Mouse (Mus musculus) embryonic facial prominence, embryonic 12.5 days (tissue): ENCODE results near the gene Sgsm3. TPM values are rescaled to one million over a fixed set of nuclear protein-coding genes. Genes with fewer than 3 reads are reported as not detected.
A peak's percentile ranks its signal among the peaks of the same experiment; 100 is the strongest.

ENCODE experiments used
- ATAC-seq: fragments of 200-750 bp; cut with Nextera tagmentation; 2 replicates; pipeline ENCODE4 v1.8.0; 2017; ENCODE audit not compliant: insufficient number of reproducible peaks, insufficient read depth, low FRiP score, low TSS enrichment
- H3K27ac ChIP-seq: fragments of 300-500 bp; sonication (generic); 2 replicates; pipeline ENCODE4 v1.5.1; 2016; ENCODE audit warnings: mild to moderate bottlenecking
- H3K27me3 ChIP-seq: fragments of 300-500 bp; sonication (generic); 2 replicates; pipeline ENCODE4 v1.6.1; 2016; ENCODE audit warnings: mild to moderate bottlenecking, moderate library complexity
- H3K36me3 ChIP-seq: fragments of 300-500 bp; sonication (generic); 2 replicates; pipeline ENCODE4 v1.6.1; 2016; ENCODE audit warnings: mild to moderate bottlenecking
- H3K4me1 ChIP-seq: fragments of 300-500 bp; sonication (generic); 2 replicates; pipeline ENCODE4 v1.6.1; 2016
- H3K4me2 ChIP-seq: fragments of 300-500 bp; sonication (generic); replicated peaks from 2 replicates; pipeline ENCODE4 v1.6.1; 2016; ENCODE audit warnings: mild to moderate bottlenecking, moderate library complexity
- H3K4me3 ChIP-seq: fragments of 300-500 bp; sonication (generic); 2 replicates; pipeline ENCODE4 v1.5.1; 2016; ENCODE audit warnings: mild to moderate bottlenecking
- H3K9ac ChIP-seq: fragments of 300-500 bp; sonication (generic); 2 replicates; pipeline ENCODE4 v1.6.1; 2016; ENCODE audit warnings: mild to moderate bottlenecking, moderate library complexity
- H3K9me3 ChIP-seq: fragments of 300-500 bp; sonication (generic); 2 replicates; pipeline ENCODE4 v1.6.1; 2016; ENCODE audit warnings: mild to moderate bottlenecking, moderate library complexity
- WGBS: fragments of 180-500 bp; shearing (Covaris S2); methylation state at CpG from one replicate; pipeline ENCODE4 v1.1.7; 2016; 5-methylcytosine and 5-hydroxymethylcytosine counted together
- polyA plus RNA-seq: library from polyadenylated mRNA; unstranded; fragments of >200 nt; fragmentation: Nextera tagmentation; extraction: Ambion mirVana; gene quantifications from 2 replicates; pipeline ENCODE4 v1.2.1, GENCODE M21; 2016

Sgsm3 gene
- polyA plus RNA-seq, 1 experiment from 2014 or later, result 31.7 TPM

GRCm38 (mm10) chr15:81031611-81032010, 54.0 kb downstream of the Sgsm3 start:
- H3K4me3 ChIP-seq, result no peak overlapping the region
- no peak overlapping the region for H3K4me2 ChIP-seq
- no peaks in the 10 kb centered on the region for H3K9me3 ChIP-seq
- 82% methylated on average over 4 of the region's 4 CpGs for WGBS
- peaks cover 33% of the 10 kb centered on the region for H3K4me1 ChIP-seq
- H3K27me3 ChIP-seq, result no peaks in the 10 kb centered on the region
- H3K36me3 ChIP-seq, result no peaks in the 10 kb centered on the region
- ATAC-seq, result no peak
- H3K9ac ChIP-seq, result no peak overlapping the region
- H3K27ac ChIP-seq, result no peak overlapping the region

- no peak for ATAC-seq
- H3K9ac ChIP-seq, result no peak overlapping the region
- H3K4me2 ChIP-seq, result no peak overlapping the region
- no peak overlapping the region for H3K4me3 ChIP-seq
- H3K27me3 ChIP-seq, result no peaks in the 10 kb centered on the region
- peaks cover 27% of the 10 kb centered on the region for H3K4me1 ChIP-seq
- no peaks in the 10 kb centered on the region for H3K9me3 ChIP-seq
- H3K36me3 ChIP-seq, result no peaks in the 10 kb centered on the region
- 0 out of 2 replicates have a peak overlapping the region, but pooled peaks have one; percentile 5 for H3K27ac ChIP-seq
- 24% methylated on average over 9 of the region's 9 CpGs for WGBS
Observed at GRCm38 (mm10) chr15:81032941-81033629, 55.5 kb downstream of the Sgsm3 start.

DNA sequence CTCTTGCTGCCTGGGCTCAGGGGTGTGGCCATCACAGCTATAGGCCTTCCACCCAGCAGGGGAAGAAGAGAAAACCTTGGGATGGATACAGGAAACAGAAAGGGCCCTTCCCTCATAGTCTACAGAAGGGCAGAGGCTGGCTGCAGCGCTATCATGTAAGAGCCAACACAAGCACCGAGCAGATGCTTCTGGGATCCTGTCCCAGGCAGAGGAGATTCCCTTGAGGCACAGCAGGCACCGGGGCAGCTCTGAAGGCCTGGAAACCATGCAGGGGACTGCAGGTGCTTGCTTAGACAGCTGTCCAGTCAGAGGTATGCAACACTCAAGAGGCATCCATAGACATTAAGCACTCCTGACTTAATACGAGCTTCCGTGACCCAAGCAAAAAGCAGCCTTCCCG, 56.6 kb downstream of the Sgsm3 start:
- no peaks in the 10 kb centered on the region for H3K9me3 ChIP-seq
- no peak for ATAC-seq
- H3K4me3 ChIP-seq, result no peak overlapping the region
- H3K4me1 ChIP-seq, result peaks cover 26% of the 10 kb centered on the region
- no peak overlapping the region for H3K4me2 ChIP-seq
- no peak overlapping the region for H3K9ac ChIP-seq
- no peak overlapping the region for H3K27ac ChIP-seq
- no peaks in the 10 kb centered on the region for H3K27me3 ChIP-seq
- no peaks in the 10 kb centered on the region for H3K36me3 ChIP-seq
- 58% methylated on average over 6 of the region's 6 CpGs for WGBS

GRCm38 (mm10) chr15:81035417-81036162, 58.0 kb downstream of the Sgsm3 start:
- Histone ChIP-seq H3K27ac (no peak overlapping the region), H3K4me2 (no peak overlapping the region), H3K4me1 (peaks cover 26% of the 10 kb centered on the region), H3K36me3 (no peaks in the 10 kb centered on the region), H3K9ac (no peak overlapping the region), H3K9me3 (no peaks in the 10 kb centered on the region), H3K4me3 (no peak overlapping the region), H3K27me3 (no peaks in the 10 kb centered on the region)
- ATAC-seq, result no peak
- WGBS, result 63% methylated on average over 12 of the region's 12 CpGs

DNA sequence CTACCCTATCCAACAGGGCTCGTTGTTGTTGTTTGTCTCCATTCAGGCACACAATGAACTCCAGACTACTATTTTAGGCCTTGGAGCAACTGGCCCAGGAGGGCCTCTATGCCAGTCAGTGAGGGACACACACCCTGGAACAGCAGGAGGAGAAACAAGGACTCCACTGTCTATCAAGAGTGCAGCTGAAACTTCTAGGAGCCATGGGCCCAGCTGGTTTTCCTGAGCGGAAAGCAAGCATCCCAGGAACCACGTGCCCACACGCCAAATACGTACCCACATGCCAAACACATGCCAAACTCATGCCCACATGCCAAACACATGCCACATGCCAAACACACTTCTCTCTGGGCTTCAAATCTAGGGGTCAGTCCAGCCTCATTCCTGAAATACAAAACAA, 60.9 kb downstream of the Sgsm3 start:
- no peaks in the 10 kb centered on the region for H3K9me3 ChIP-seq
- no peak overlapping the region for H3K9ac ChIP-seq
- WGBS, result 86% methylated on average over 5 of the region's 5 CpGs
- no peak for ATAC-seq
- no peak overlapping the region for H3K4me2 ChIP-seq
- no peaks in the 10 kb centered on the region for H3K27me3 ChIP-seq
- no peak overlapping the region for H3K4me3 ChIP-seq
- no peaks in the 10 kb centered on the region for H3K36me3 ChIP-seq
- H3K27ac ChIP-seq, result no peak overlapping the region
- peaks cover 30% of the 10 kb centered on the region for H3K4me1 ChIP-seq

- Histone ChIP-seq H3K4me3 (no peak overlapping the region), H3K36me3 (peaks cover 12% of the 10 kb centered on the region), H3K27ac (0 out of 2 replicates have a peak overlapping the region, but pooled peaks have one; percentile 3), H3K27me3 (no peaks in the 10 kb centered on the region), H3K9me3 (no peaks in the 10 kb centered on the region), H3K4me2 (no peak overlapping the region), H3K9ac (no peak overlapping the region), H3K4me1 (peaks cover 17% of the 10 kb centered on the region)
- ATAC-seq, result no peak
- 53% methylated on average over 4 of the region's 4 CpGs for WGBS
Observed at GRCm38 (mm10) chr15:81041767-81042166, 64.2 kb downstream of the Sgsm3 start.

GRCm38 (mm10) chr15:81042276-81042931, 64.8 kb downstream of the Sgsm3 start:
- H3K4me2 ChIP-seq, result no peak overlapping the region
- WGBS, result 60% methylated on average over 13 of the region's 13 CpGs
- H3K27ac ChIP-seq, result 0 out of 2 replicates have a peak overlapping the region, but pooled peaks have one; percentile 24
- H3K36me3 ChIP-seq, result peaks cover 12% of the 10 kb centered on the region
- ATAC-seq, result 0 out of 2 replicates have a peak, but pooled peaks have one; percentile 28
- H3K4me1 ChIP-seq, result peaks cover 18% of the 10 kb centered on the region
- H3K9ac ChIP-seq, result no peak overlapping the region
- H3K27me3 ChIP-seq, result no peaks in the 10 kb centered on the region
- no peak overlapping the region for H3K4me3 ChIP-seq
- H3K9me3 ChIP-seq, result no peaks in the 10 kb centered on the region

- ATAC-seq, result no peak
- no peak overlapping the region for H3K27ac ChIP-seq
- 94% methylated on average over 9 of the region's 9 CpGs for WGBS
- H3K36me3 ChIP-seq, result peaks cover 12% of the 10 kb centered on the region
- H3K4me2 ChIP-seq, result no peak overlapping the region
- H3K4me3 ChIP-seq, result no peak overlapping the region
- no peak overlapping the region for H3K9ac ChIP-seq
- H3K4me1 ChIP-seq, result peaks cover 22% of the 10 kb centered on the region
- no peaks in the 10 kb centered on the region for H3K9me3 ChIP-seq
- no peaks in the 10 kb centered on the region for H3K27me3 ChIP-seq
Observed at GRCm38 (mm10) chr15:81044446-81044845, 66.9 kb downstream of the Sgsm3 start.

DNA sequence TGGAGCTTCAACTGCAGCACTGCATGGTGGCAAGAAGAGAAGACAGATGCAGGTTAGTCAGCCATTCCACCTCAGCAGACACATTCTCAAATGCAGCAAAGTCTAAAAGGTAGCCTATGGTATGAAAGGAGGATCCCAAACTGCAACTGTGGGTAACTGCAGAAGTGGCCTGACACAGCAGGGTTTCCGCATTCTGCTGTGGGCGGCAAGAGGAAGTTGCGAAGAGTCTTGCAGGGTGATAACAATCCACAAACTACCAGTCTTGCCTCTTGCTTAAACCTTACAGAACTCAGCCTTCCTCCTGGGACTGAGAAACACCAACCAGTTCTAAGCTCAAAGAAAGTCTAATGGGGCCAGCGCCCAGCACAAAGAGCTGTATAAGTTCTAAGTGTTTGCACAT, 67.8 kb downstream of the Sgsm3 start:
- Histone ChIP-seq H3K4me2 (no peak overlapping the region), H3K4me3 (no peak overlapping the region), H3K9me3 (no peaks in the 10 kb centered on the region), H3K27ac (no peak overlapping the region), H3K36me3 (peaks cover 12% of the 10 kb centered on the region), H3K9ac (no peak overlapping the region), H3K4me1 (peaks cover 24% of the 10 kb centered on the region), H3K27me3 (no peaks in the 10 kb centered on the region)
- WGBS, result 92% methylated on average over 4 of the region's 4 CpGs
- ATAC-seq, result no peak

- H3K4me2 ChIP-seq, result no peak overlapping the region
- H3K9ac ChIP-seq, result no peak overlapping the region
- H3K4me3 ChIP-seq, result no peak overlapping the region
- H3K27me3 ChIP-seq, result no peaks in the 10 kb centered on the region
- 93% methylated on average over 7 of the region's 7 CpGs for WGBS
- no peaks in the 10 kb centered on the region for H3K9me3 ChIP-seq
- H3K4me1 ChIP-seq, result peaks cover 27% of the 10 kb centered on the region
- no peak overlapping the region for H3K27ac ChIP-seq
- ATAC-seq, result no peak
- H3K36me3 ChIP-seq, result peaks cover 12% of the 10 kb centered on the region
Observed at GRCm38 (mm10) chr15:81046061-81046460, 68.5 kb downstream of the Sgsm3 start.

DNA sequence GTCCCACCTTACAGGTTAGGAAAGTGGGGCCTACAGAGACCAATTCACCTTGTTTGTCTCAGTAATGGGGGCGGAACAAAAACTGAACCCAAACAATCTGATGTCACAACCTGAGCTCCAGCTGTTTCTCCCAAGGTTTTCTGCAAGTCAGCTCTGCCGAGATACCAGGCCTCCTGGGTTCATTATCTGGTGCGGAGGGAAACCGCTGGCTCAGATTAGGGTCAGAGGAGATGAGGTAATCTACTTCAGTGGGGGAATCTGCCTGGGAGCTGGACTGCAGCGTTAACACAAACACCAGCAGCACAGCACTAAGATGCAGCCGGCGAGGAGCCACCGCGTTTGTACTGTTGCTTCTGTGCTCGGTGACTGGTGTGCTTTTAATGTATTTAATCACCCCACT, 69.9 kb downstream of the Sgsm3 start:
- 48% methylated on average over 10 of the region's 10 CpGs for WGBS

More for the DNA sequence above, 69.9 kb downstream of the Sgsm3 start:
- no peaks in the 10 kb centered on the region for H3K27me3 ChIP-seq
- peaks cover 22% of the 10 kb centered on the region for H3K4me1 ChIP-seq
- H3K4me2 ChIP-seq, result no peak overlapping the region
- H3K4me3 ChIP-seq, result no peak overlapping the region
- H3K9ac ChIP-seq, result no peak overlapping the region
- no peaks in the 10 kb centered on the region for H3K9me3 ChIP-seq
- ATAC-seq, result no peak
- H3K27ac ChIP-seq, result no peak overlapping the region
- peaks cover 12% of the 10 kb centered on the region for H3K36me3 ChIP-seq
